Mouse (Mus musculus) intestine, embryonic 16.5 days (tissue): Measurements from ENCODE around the gene Pelp1. TPM values are rescaled to one million over a fixed set of nuclear protein-coding genes. Genes with fewer than 3 reads are reported as not detected.
A peak's percentile ranks its signal among the peaks of the same experiment; 100 is the strongest.

Experiments used
- ATAC-seq: fragments of 200-750 bp; cut with Nextera tagmentation; 2 replicates; pipeline ENCODE4 v1.8.0; 2017; ENCODE audit warnings: moderate TSS enrichment, moderate library complexity
- H3K27ac ChIP-seq: fragments of 300-500 bp; sonication (generic); 2 replicates; pipeline ENCODE4 v1.5.1; 2014; ENCODE audit warnings: mild to moderate bottlenecking, low read length
- H3K27me3 ChIP-seq: fragments of 300-500 bp; sonication (generic); replicated peaks from 2 replicates; pipeline ENCODE4 v1.6.1; 2014; ENCODE audit warnings: low read length, control low read depth, mixed read lengths; ENCODE audit not compliant: control insufficient read depth, insufficient read depth
- H3K36me3 ChIP-seq: fragments of 300-500 bp; sonication (generic); 2 replicates; pipeline ENCODE4 v1.6.1; 2014; ENCODE audit warnings: low read length, control low read depth; ENCODE audit not compliant: control insufficient read depth, insufficient read depth
- H3K4me1 ChIP-seq: fragments of 300-500 bp; sonication (generic); 2 replicates; pipeline ENCODE4 v1.6.1; 2014; ENCODE audit warnings: low read length, control low read depth, mixed read lengths; ENCODE audit not compliant: control insufficient read depth, insufficient read depth
- H3K4me2 ChIP-seq: fragments of 300-500 bp; sonication (generic); 2 replicates; pipeline ENCODE4 v1.6.1; 2014; ENCODE audit warnings: low read depth, low read length, control low read depth
- H3K4me3 ChIP-seq: fragments of 300-500 bp; sonication (generic); 2 replicates; pipeline ENCODE4 v1.5.1; 2014; ENCODE audit warnings: mild to moderate bottlenecking, low read length
- H3K9ac ChIP-seq: fragments of 300-500 bp; sonication (generic); 2 replicates; pipeline ENCODE4 v1.6.1; 2014; ENCODE audit warnings: low read depth, low read length
- H3K9me3 ChIP-seq: fragments of 300-500 bp; sonication (generic); 2 replicates; pipeline ENCODE4 v1.6.1; 2016; ENCODE audit warnings: low read length, control low read depth; ENCODE audit not compliant: control insufficient read depth
- WGBS: fragments of 180-500 bp; shearing (Covaris S2); extraction: QIAGEN DNeasy Blood & Tissue Kit; methylation state at CpG from one replicate; pipeline ENCODE4 v1.1.7; 2014; 5-methylcytosine and 5-hydroxymethylcytosine counted together
- polyA plus RNA-seq: library from polyadenylated mRNA; unstranded; fragments of >200 nt; fragmentation: Nextera tagmentation; extraction: Ambion mirVana; gene quantifications from 2 replicates; pipeline ENCODE4 v1.2.1, GENCODE M21; 2015

The Pelp1 gene
- polyA plus RNA-seq, 1 experiment from 2014 or later, result 31.5 TPM

- Histone ChIP-seq H3K4me3 (no peak overlapping the region), H3K27ac (no peak overlapping the region), H3K4me2 (no peak overlapping the region), H3K9me3 (no peaks in the 10 kb centered on the region), H3K9ac (no peak overlapping the region), H3K4me1 (no peaks in the 10 kb centered on the region), H3K36me3 (no peaks in the 10 kb centered on the region), H3K27me3 (no peaks in the 10 kb centered on the region)
- ATAC-seq, result no peak
- WGBS, result 86% methylated on average over 3 of the region's 3 CpGs
These were observed 34.1 kb upstream of the Pelp1 start for GRCm38 (mm10) chr11:70443964-70444363.

GRCm38 (mm10) chr11:70441882-70442281 lies 32.1 kb upstream of the Pelp1 start:
- no peak overlapping the region for H3K27ac ChIP-seq
- H3K36me3 ChIP-seq, result 0 out of 2 replicates have a peak, but pooled peaks cover 5% of the 10 kb centered on the region
- H3K27me3 ChIP-seq, result no peaks in the 10 kb centered on the region
- no peaks in the 10 kb centered on the region for H3K4me1 ChIP-seq
- WGBS, result 87% methylated on average over 7 of the region's 7 CpGs
- no peak overlapping the region for H3K9ac ChIP-seq
- H3K9me3 ChIP-seq, result no peaks in the 10 kb centered on the region
- no peak for ATAC-seq
- H3K4me2 ChIP-seq, result no peak overlapping the region
- H3K4me3 ChIP-seq, result no peak overlapping the region

- H3K27ac ChIP-seq, result no peak overlapping the region
- no peak for ATAC-seq
- no peaks in the 10 kb centered on the region for H3K9me3 ChIP-seq
- no peaks in the 10 kb centered on the region for H3K4me1 ChIP-seq
- no peak overlapping the region for H3K4me2 ChIP-seq
- H3K27me3 ChIP-seq, result no peaks in the 10 kb centered on the region
- 0 out of 2 replicates have a peak, but pooled peaks cover 5% of the 10 kb centered on the region for H3K36me3 ChIP-seq
- H3K9ac ChIP-seq, result no peak overlapping the region
- no peak overlapping the region for H3K4me3 ChIP-seq
- 75% methylated on average over 4 of the region's 4 CpGs for WGBS
These were observed 30.8 kb upstream of the Pelp1 start for GRCm38 (mm10) chr11:70440637-70441036.

GRCm38 (mm10) chr11:70438728-70439374 lies 29.0 kb upstream of the Pelp1 start:
- H3K9me3 ChIP-seq, result no peaks in the 10 kb centered on the region
- ATAC-seq, result no peak
- H3K9ac ChIP-seq, result 0 out of 2 replicates have a peak overlapping the region, but pooled peaks have one; percentile 21
- H3K4me3 ChIP-seq, result no peak overlapping the region
- WGBS, result 92% methylated on average over 7 of the region's 7 CpGs
- peaks cover 3% of the 10 kb centered on the region for H3K4me1 ChIP-seq
- no peak overlapping the region for H3K27ac ChIP-seq
- H3K4me2 ChIP-seq, result no peak overlapping the region
- 0 out of 2 replicates have a peak, but pooled peaks cover 5% of the 10 kb centered on the region for H3K36me3 ChIP-seq
- no peaks in the 10 kb centered on the region for H3K27me3 ChIP-seq

GRCm38 (mm10) chr11:70437426-70437825 lies 27.6 kb upstream of the Pelp1 start:
- Histone ChIP-seq H3K4me1 (peaks cover 13% of the 10 kb centered on the region), H3K4me3 (no peak overlapping the region), H3K27ac (no peak overlapping the region), H3K27me3 (no peaks in the 10 kb centered on the region), H3K9ac (no peak overlapping the region), H3K9me3 (no peaks in the 10 kb centered on the region), H3K4me2 (no peak overlapping the region), H3K36me3 (0 out of 2 replicates have a peak, but pooled peaks cover 5% of the 10 kb centered on the region)
- no peak for ATAC-seq
- WGBS, result 77% methylated on average over 6 of the region's 6 CpGs

- peaks cover 16% of the 10 kb centered on the region for H3K4me1 ChIP-seq
- WGBS, result 67% methylated on average over 5 of the region's 5 CpGs
- H3K27ac ChIP-seq, result no peak overlapping the region
- no peak for ATAC-seq
- no peaks in the 10 kb centered on the region for H3K9me3 ChIP-seq
- H3K27me3 ChIP-seq, result no peaks in the 10 kb centered on the region
- peak overlapping the region; percentile 22; the same call in 1 of the 2 replicates for H3K9ac ChIP-seq
- 0 out of 2 replicates have a peak, but pooled peaks cover 5% of the 10 kb centered on the region for H3K36me3 ChIP-seq
- no peak overlapping the region for H3K4me2 ChIP-seq
- H3K4me3 ChIP-seq, result no peak overlapping the region
These were observed 25.6 kb upstream of the Pelp1 start for GRCm38 (mm10) chr11:70435476-70435875.

GRCm38 (mm10) chr11:70433951-70434350 lies 24.1 kb upstream of the Pelp1 start:
- WGBS, result 91% methylated on average over 3 of the region's 3 CpGs
- Histone ChIP-seq H3K36me3 (0 out of 2 replicates have a peak, but pooled peaks cover 5% of the 10 kb centered on the region), H3K4me3 (peak overlapping the region; percentile 79; the same call in 1 of the 2 replicates), H3K9me3 (no peaks in the 10 kb centered on the region), H3K4me2 (peak overlapping the region; percentile 93; the same call in 1 of the 2 replicates), H3K27me3 (no peaks in the 10 kb centered on the region), H3K27ac (no peak overlapping the region), H3K9ac (no peak overlapping the region), H3K4me1 (peaks cover 16% of the 10 kb centered on the region)
- no peak for ATAC-seq

GRCm38 (mm10) chr11:70433569-70433943 lies 23.7 kb upstream of the Pelp1 start:
- H3K9me3 ChIP-seq, result no peaks in the 10 kb centered on the region
- peak overlapping the region; percentile 93 for H3K4me2 ChIP-seq
- H3K36me3 ChIP-seq, result 0 out of 2 replicates have a peak, but pooled peaks cover 5% of the 10 kb centered on the region
- no peak for ATAC-seq
- peaks cover 16% of the 10 kb centered on the region for H3K4me1 ChIP-seq
- no peak overlapping the region for H3K27ac ChIP-seq
- H3K9ac ChIP-seq, result peak overlapping the region; percentile 82; the same call in 1 of the 2 replicates
- peak overlapping the region; percentile 79 for H3K4me3 ChIP-seq
- 87% methylated on average over 1 of the region's 1 CpGs for WGBS
- H3K27me3 ChIP-seq, result no peaks in the 10 kb centered on the region

GRCm38 (mm10) chr11:70432895-70433568 lies 23.2 kb upstream of the Pelp1 start:
- H3K27me3 ChIP-seq, result no peaks in the 10 kb centered on the region
- no peak; the same call in 1 of the 2 replicates for ATAC-seq
- peak overlapping the region; percentile 66 for H3K27ac ChIP-seq
- peaks cover 16% of the 10 kb centered on the region for H3K4me1 ChIP-seq
- H3K4me2 ChIP-seq, result peak overlapping the region; percentile 93
- no peaks in the 10 kb centered on the region for H3K9me3 ChIP-seq
- peak overlapping the region; percentile 82 for H3K9ac ChIP-seq
- peak overlapping the region; percentile 79 for H3K4me3 ChIP-seq
- 9% methylated on average over 15 of the region's 15 CpGs for WGBS
- 0 out of 2 replicates have a peak, but pooled peaks cover 2% of the 10 kb centered on the region for H3K36me3 ChIP-seq
